Mouse (Mus musculus) cerebellum, adult (tissue): ENCODE measurements around the gene Csrnp1.
A peak's percentile ranks its signal among the peaks of the same experiment; 100 is the strongest.

Source experiments
- ATAC-seq: cut with Nextera tagmentation; 2 replicates; pipeline ENCODE4 v1.9.2; 2017; ENCODE audit warnings: mild to moderate bottlenecking, moderate library complexity, mixed read lengths; ENCODE audit not compliant: insufficient number of reproducible peaks, low FRiP score, low TSS enrichment

Gene Csrnp1

DNA sequence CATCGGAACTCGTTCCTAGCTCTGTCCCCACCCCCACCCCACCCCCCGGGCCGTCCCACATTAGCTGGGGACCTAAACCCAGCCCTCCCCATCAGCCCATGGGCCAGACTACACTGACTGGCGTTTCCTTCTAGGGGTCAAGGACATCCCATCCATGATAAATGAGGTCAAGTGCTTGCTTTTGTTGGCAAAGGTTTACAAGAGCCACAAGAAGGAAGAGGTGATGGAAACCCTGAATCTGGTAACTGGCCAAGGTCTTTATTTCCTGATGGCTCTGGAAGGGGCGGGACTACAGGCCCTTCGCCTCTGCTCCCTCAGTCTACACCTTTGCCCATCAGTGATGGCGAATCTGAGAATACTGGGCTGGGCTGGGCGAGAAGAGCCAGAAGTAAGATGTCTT is 25.6 kb downstream of the Csrnp1 start:
- ATAC-seq = no peak

GRCm38 (mm10) chr9:119951388-119951787 is 33.1 kb downstream of the Csrnp1 start:
- no peak for ATAC-seq

GRCm38 (mm10) chr9:119950434-119950833 is 34.0 kb downstream of the Csrnp1 start:
- ATAC-seq = no peak

DNA sequence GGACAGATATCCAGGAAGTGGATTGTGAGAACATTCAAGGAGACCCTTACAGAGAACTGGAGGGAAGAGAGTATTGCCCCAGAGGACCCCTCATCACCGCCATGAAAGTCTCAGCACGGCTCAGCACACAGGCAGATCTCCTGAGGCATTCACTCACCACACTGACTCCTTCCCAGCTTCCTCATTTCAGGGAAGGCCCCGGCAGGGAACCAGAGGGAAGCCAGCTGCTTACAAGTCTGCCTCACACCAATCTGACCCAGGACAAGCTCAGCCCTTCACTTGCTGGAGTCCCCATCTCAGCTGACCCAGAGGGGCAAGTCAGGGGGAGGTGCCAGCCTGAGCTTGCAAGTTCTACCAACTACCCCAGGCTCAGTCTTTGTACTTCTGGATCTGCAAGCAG is 35.7 kb downstream of the Csrnp1 start:
- no peak for ATAC-seq

GRCm38 (mm10) chr9:119945173-119945900 is 39.1 kb downstream of the Csrnp1 start:
- no peak for ATAC-seq

- ATAC-seq = no peak
These were observed 41.1 kb downstream of the Csrnp1 start for GRCm38 (mm10) chr9:119943326-119943725.

DNA sequence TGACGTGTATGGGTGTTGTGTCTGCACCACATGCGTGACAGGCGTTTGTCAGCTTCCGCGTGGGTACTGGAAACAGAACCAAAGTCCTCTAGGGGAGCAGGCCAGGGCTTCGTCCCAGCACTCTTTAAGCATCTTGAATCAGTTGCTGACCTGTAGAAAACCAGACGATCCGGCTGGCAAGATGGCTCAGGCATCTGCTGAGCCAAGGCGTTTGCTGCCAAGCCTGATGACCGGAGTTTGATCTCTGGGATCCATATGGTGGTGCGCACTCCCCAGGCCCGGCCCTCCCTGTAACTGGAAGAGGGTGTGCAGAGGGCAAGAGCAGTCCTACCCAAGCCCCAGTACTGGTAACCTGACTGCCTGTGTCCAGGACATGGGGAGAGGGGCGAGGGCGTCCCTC is 42.6 kb downstream of the Csrnp1 start:
- ATAC-seq = no peak

GRCm38 (mm10) chr9:119941407-119941806 is 43.1 kb downstream of the Csrnp1 start:
- no peak for ATAC-seq

- no peak for ATAC-seq
These were observed 44.8 kb downstream of the Csrnp1 start for GRCm38 (mm10) chr9:119939646-119940045.

- no peak for ATAC-seq
These were observed 46.0 kb downstream of the Csrnp1 start for GRCm38 (mm10) chr9:119938496-119938895.

DNA sequence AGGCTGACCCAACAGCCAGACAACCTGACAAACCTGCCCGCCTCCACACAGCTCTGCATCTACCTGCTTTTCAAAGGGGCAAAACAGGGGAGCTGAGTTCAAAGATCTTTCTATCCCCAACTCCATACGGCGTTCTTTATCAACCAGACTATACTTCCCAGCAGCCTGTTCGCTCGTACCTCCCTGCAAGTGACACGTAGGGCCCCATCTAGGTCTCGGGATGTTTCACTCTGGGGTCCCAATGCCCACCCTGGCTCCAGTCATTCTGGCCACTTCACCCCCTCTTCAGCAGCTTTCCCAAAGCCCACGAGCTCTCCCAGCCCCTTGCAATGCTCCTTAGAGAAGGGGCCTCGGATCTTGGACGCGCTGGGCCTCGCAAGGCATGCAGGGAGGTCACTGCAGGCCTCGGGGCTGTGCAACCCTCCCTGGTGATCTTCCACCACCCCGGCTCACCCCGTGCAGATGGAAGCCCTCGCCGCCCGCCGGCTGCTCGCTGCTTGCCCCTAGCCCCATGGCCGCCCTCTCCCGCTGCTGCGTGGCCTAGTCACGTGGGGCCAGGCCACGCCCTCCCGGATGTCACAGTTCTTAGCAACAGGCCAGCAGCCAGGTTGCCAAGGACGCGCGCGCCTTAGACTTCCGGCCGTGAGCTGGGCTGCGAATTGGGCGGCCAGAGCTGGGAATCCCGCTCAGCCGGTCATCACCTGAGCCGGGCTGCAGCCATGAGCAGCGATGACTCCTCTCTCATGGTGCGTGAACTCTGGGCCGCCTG is 47.3 kb downstream of the Csrnp1 start, which contains the start of the genes Gorasp1 and Ttc21a:
TSS of gene Gorasp1 (minus strand) at position 561 of the 769 bp plus-strand sequence.
TSS of gene Ttc21a (plus strand) at position 602 of the 769 bp plus-strand sequence.
- ATAC-seq = peak; percentile 70

DNA sequence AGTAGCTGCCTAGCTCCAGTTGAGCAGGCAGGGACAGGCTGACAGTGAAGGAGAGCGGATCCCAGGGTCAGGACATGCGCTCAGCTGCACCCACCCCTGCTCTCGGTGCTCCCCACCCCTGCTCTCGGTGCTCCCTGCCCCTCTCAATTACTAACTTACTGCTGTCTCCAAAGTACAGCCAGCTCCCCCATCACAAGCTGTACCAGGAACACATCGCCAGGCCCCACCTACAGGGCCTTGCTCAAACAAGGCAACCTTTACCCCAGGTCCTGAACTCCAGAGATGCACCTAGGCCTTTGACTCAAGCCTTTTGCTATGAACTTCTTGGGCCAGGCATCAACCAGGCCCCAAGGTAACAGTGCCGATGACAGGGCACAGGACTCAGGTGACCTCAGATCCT is 50.8 kb downstream of the Csrnp1 start:
- no peak for ATAC-seq

GRCm38 (mm10) chr9:119932358-119932757 is 52.1 kb downstream of the Csrnp1 start:
- no peak for ATAC-seq

DNA sequence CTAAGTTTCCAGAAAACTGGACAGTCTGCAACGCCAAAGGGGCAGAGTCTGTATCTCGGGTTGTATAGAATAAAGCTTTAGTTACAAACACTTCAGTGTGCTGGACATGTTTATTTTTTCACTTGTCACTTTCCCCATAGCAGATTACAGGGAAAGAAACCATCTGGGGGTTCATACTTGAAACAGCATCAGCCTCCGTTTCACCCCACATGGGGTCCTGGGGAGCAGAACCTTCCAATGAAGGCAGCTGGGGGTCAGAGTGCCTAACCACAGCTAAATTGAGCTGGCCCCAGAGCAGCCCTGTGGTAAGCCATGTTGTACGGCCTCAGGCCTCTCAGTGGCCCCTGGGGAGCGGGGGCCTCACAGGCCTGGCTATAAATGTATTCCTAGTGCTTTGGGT is 58.0 kb downstream of the Csrnp1 start:
- ATAC-seq = no peak

DNA sequence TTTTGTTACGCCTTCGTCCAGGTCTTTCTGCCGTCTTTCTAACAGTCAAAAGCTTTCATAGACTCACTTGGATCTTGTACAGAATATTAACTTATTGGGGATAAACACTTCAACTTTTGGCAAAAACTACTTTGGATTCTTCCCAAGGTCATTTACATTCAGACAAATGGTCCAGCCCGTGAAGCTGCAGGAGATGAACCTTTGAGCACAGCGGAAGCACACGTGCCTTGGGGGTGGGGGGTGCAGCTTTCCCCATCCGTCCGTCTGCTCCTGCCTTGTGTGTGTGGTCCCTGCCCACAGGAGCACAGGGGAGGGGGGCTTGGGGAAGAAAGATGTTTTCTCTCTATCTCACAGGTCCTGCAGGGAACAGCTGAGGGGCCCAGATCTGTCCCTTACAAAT is 58.7 kb downstream of the Csrnp1 start:
- no peak for ATAC-seq

GRCm38 (mm10) chr9:119925120-119925657 is 59.3 kb downstream of the Csrnp1 start:
- ATAC-seq = no peak

DNA sequence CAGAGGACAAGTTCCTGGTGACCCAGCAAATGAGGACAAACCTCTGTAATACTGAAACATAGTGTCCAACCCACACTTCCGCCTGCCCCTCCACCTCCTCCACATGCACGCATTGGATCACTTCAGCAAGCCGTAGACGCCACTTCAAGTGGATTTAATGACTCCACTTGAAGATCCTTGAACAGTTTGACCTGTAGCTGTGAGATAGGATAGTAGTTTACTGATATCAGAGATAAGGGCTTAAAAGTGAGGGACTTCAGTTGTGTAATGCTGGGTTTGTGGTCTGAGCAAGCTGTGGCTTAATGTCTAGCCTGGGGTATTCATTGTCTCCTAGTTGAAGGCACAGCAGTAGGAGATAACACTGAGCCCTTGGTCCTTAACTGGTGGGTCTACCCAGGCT is 61.0 kb downstream of the Csrnp1 start:
- no peak for ATAC-seq
